Mouse (Mus musculus) intestine, postnatal 0 days (tissue): ENCODE data around the gene Foxa3. TPM values are rescaled to one million over a fixed set of nuclear protein-coding genes. Genes with fewer than 3 reads are reported as not detected.
A peak's percentile ranks its signal among the peaks of the same experiment; 100 is the strongest.

Experiments
- ATAC-seq: fragments of 200-750 bp; cut with Nextera tagmentation; 2 replicates; pipeline ENCODE4 v1.8.0; 2017; ENCODE audit warnings: mild to moderate bottlenecking, moderate TSS enrichment, moderate library complexity
- H3K27ac ChIP-seq: fragments of 300-500 bp; sonication (generic); 2 replicates; pipeline ENCODE4 v1.5.1; 2014; ENCODE audit warnings: mild to moderate bottlenecking, low read depth, low read length, moderate library complexity
- H3K27me3 ChIP-seq: fragments of 300-500 bp; sonication (generic); replicated peaks from 2 replicates; pipeline ENCODE4 v1.6.1; 2014; ENCODE audit warnings: low read length, mixed read lengths; ENCODE audit not compliant: control insufficient read depth, insufficient read depth
- H3K36me3 ChIP-seq: fragments of 300-500 bp; sonication (generic); 2 replicates; pipeline ENCODE4 v1.6.1; 2014; ENCODE audit warnings: mild to moderate bottlenecking, moderate library complexity; ENCODE audit not compliant: control insufficient read depth, insufficient read depth
- H3K4me1 ChIP-seq: fragments of 300-500 bp; sonication (generic); replicated peaks from 2 replicates; pipeline ENCODE4 v1.6.1; 2014; ENCODE audit warnings: antibody characterized with exemption, low read length, mixed read lengths; ENCODE audit not compliant: control insufficient read depth, insufficient read depth
- H3K4me2 ChIP-seq: fragments of 300-500 bp; sonication (generic); replicated peaks from 2 replicates; pipeline ENCODE4 v1.6.1; 2014; ENCODE audit warnings: low read depth, mild to moderate bottlenecking, moderate library complexity
- H3K4me3 ChIP-seq: fragments of 300-500 bp; sonication (generic); 2 replicates; pipeline ENCODE4 v1.5.1; 2014; ENCODE audit warnings: low read depth, low read length
- H3K9ac ChIP-seq: fragments of 300-500 bp; sonication (generic); 2 replicates; pipeline ENCODE4 v1.6.1; 2014; ENCODE audit warnings: mild to moderate bottlenecking, low read depth, low read length
- H3K9me3 ChIP-seq: fragments of 300-500 bp; sonication (generic); 2 replicates; pipeline ENCODE4 v1.6.1; 2016; ENCODE audit warnings: mixed run types; ENCODE audit not compliant: control insufficient read depth
- CTCF ChIP-seq: sonication (generic); IDR thresholded peaks from 2 replicates; pipeline ENCODE4 v1.5.1; 2016; ENCODE audit warnings: low read depth, mild to moderate bottlenecking, control low read depth, antibody characterized with exemption, moderate library complexity
- WGBS: fragments of 180-500 bp; shearing (Covaris S2); extraction: QIAGEN DNeasy Blood & Tissue Kit; methylation state at CpG from one replicate; pipeline ENCODE4 v1.1.7; 2014; 5-methylcytosine and 5-hydroxymethylcytosine counted together
- polyA plus RNA-seq: library from polyadenylated mRNA; unstranded; fragments of >200 nt; fragmentation: Nextera tagmentation; extraction: Ambion mirVana; gene quantifications from 2 replicates; pipeline ENCODE4 v1.2.1, GENCODE M21; 2015

Foxa3 gene
- polyA plus RNA-seq, 1 experiment from 2014 or later = 12.4 TPM

DNA sequence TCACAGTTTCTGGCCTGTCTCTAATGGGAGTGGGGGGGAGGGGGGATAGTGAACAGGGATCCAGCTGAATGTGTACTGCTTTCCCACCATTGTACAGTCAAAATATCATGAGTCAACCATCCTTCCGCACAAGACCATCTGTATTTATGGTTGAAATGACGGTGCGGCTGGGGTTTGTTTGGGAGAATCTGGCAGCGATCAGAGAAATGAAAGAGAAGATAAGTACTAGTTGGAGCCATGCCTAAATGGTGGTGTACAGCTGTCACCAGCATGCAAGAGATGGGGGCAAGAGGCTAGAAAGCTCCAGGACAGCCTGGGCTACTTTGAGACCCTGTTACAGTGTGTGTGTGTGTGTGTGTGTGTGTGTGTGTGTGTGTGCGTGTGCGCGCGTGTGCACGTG, 45.0 kb downstream of the Foxa3 start:
- Histone ChIP-seq H3K4me1 (no peaks in the 10 kb centered on the region), H3K27me3 (no peaks in the 10 kb centered on the region), H3K4me3 (no peak overlapping the region), H3K9me3 (no peaks in the 10 kb centered on the region), H3K36me3 (no peaks in the 10 kb centered on the region), H3K9ac (no peak overlapping the region), H3K27ac (no peak overlapping the region), H3K4me2 (no peak overlapping the region)
- no peak for TF ChIP-seq CTCF
- WGBS = 73% methylated on average over 9 of the region's 9 CpGs
- ATAC-seq = no peak

DNA sequence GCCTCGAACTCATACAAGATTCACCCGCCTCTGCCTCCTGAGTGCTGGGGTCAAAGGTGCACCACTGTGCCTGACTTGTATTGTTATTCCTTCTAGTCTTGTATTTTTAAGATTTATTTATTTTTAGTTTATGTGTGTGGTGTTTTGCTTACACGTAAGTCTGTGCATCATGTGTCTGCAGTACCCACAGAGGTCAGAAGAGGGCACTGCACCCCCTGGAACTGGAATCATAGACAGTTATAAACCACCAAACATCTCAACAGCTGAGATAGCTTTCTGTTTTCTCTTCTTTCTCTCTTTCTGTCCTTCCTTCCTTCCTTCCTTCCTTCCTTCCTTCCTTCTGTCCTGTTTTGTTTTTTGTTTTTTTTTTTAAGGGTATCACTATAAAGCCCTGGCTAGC, 52.4 kb downstream of the Foxa3 start:
- peak; percentile 33 for TF ChIP-seq CTCF
- Histone ChIP-seq H3K27ac (no peak overlapping the region), H3K9ac (no peak overlapping the region), H3K4me1 (no peaks in the 10 kb centered on the region), H3K4me3 (no peak overlapping the region), H3K36me3 (no peaks in the 10 kb centered on the region), H3K27me3 (no peaks in the 10 kb centered on the region), H3K9me3 (no peaks in the 10 kb centered on the region), H3K4me2 (no peak overlapping the region)
- WGBS = 91% methylated on average over 3 of the region's 3 CpGs
- ATAC-seq = no peak

- H3K4me1 ChIP-seq = no peaks in the 10 kb centered on the region
- H3K4me2 ChIP-seq = no peak overlapping the region
- no peak for TF ChIP-seq CTCF
- H3K36me3 ChIP-seq = no peaks in the 10 kb centered on the region
- 11% methylated on average over 8 of the region's 8 CpGs for WGBS
- H3K4me3 ChIP-seq = no peak overlapping the region
- no peaks in the 10 kb centered on the region for H3K9me3 ChIP-seq
- H3K27ac ChIP-seq = no peak overlapping the region
- ATAC-seq = no peak
- H3K9ac ChIP-seq = no peak overlapping the region
- H3K27me3 ChIP-seq = peaks cover 26% of the 10 kb centered on the region
Observed at GRCm38 (mm10) chr7:18967603-18968002, 55.7 kb downstream of the Foxa3 start.

DNA sequence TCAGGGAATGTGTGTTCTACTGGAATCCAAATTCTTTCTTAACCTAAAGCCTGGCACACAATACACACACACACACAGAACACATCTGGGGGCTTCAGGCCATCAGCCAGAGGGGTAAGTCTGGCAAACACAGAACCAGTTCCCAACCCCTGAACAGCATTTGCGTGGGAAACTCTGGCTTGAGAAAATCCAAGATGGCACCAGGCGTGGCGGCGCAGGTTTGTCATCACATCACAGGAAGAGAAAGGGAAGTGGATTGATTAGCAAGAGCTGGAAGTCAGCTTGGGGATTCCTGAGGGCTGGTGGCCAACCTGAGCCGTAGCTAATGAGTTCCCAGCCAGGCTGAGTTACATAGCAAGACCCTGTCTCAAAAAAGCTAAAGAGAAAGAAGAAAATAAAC, 58.0 kb downstream of the Foxa3 start:
- peaks cover 49% of the 10 kb centered on the region for H3K27me3 ChIP-seq
- TF ChIP-seq CTCF = no peak
- WGBS = 80% methylated on average over 5 of the region's 5 CpGs
- no peak overlapping the region for H3K4me2 ChIP-seq
- H3K36me3 ChIP-seq = no peaks in the 10 kb centered on the region
- no peak overlapping the region for H3K27ac ChIP-seq
- no peaks in the 10 kb centered on the region for H3K4me1 ChIP-seq
- no peak overlapping the region for H3K4me3 ChIP-seq
- no peak overlapping the region for H3K9ac ChIP-seq
- ATAC-seq = no peak
- no peaks in the 10 kb centered on the region for H3K9me3 ChIP-seq

GRCm38 (mm10) chr7:18963294-18963843, 60.0 kb downstream of the Foxa3 start:
- Histone ChIP-seq H3K4me2 (peak overlapping the region; percentile 37; the same call in 1 of the 2 replicates), H3K9me3 (no peaks in the 10 kb centered on the region), H3K27me3 (peaks cover 63% of the 10 kb centered on the region), H3K27ac (no peak overlapping the region), H3K36me3 (no peaks in the 10 kb centered on the region), H3K4me1 (no peaks in the 10 kb centered on the region), H3K9ac (no peak overlapping the region), H3K4me3 (no peak overlapping the region)
- TF ChIP-seq CTCF = no peak
- 2% methylated on average over 19 of the region's 19 CpGs for WGBS
- ATAC-seq = no peak

Other genes with a start within 250 kb of the Foxa3 start
- not detected in 2 replicates for gene Psg19, start 225.0 kb downstream of the Foxa3 start, polyA plus RNA-seq
- not detected in 2 replicates for gene Psg17, start 201.9 kb downstream of the Foxa3 start, polyA plus RNA-seq
- 0.72 and 1.4 TPM in 2 replicates for gene Mill2, start 183.6 kb downstream of the Foxa3 start, polyA plus RNA-seq
- 141 and 155 TPM in 2 replicates for gene Pglyrp1, start 152.2 kb downstream of the Foxa3 start, polyA plus RNA-seq
- gene Ccdc61, start 113.1 kb downstream of the Foxa3 start, polyA plus RNA-seq = 13.5 and 15.1 TPM in 2 replicates
- gene Nova2, start 97.7 kb downstream of the Foxa3 start, polyA plus RNA-seq = 0.18 and 0.24 TPM in 2 replicates
- not detected in 2 replicates for gene Nanos2, start 36.1 kb downstream of the Foxa3 start, polyA plus RNA-seq
- gene Mypop, start 32.3 kb downstream of the Foxa3 start, polyA plus RNA-seq = 1.1 and 1.2 TPM in 2 replicates
- 11.4 and 11.9 TPM in 2 replicates for gene Irf2bp1, start 19.5 kb downstream of the Foxa3 start, polyA plus RNA-seq
- 8.9 and 9.1 TPM in 2 replicates for gene Sympk, start 839 bp upstream of the Foxa3 start, polyA plus RNA-seq
- not detected in 2 replicates for gene Rsph6a, start 31.2 kb upstream of the Foxa3 start, polyA plus RNA-seq
- gene Dmwd, start 52.7 kb upstream of the Foxa3 start, polyA plus RNA-seq = 4.7 and 5.4 TPM in 2 replicates
- gene Dmpk, start 60.3 kb upstream of the Foxa3 start, polyA plus RNA-seq = 50.8 and 60.4 TPM in 2 replicates
- gene Six5, start 71.1 kb upstream of the Foxa3 start, polyA plus RNA-seq = 4.6 and 5.1 TPM in 2 replicates
- gene Gm4969, start 94.8 kb upstream of the Foxa3 start, polyA plus RNA-seq = 0.38 and 0.39 TPM in 2 replicates
- gene Fbxo46, start 96.3 kb upstream of the Foxa3 start, polyA plus RNA-seq = 4.8 and 5.1 TPM in 2 replicates
- 7.3 and 8.1 TPM in 2 replicates for gene Qpctl, start 125.8 kb upstream of the Foxa3 start, polyA plus RNA-seq
- 66.3 and 69.6 TPM in 2 replicates for gene Snrpd2, start 126.2 kb upstream of the Foxa3 start, polyA plus RNA-seq
- 0.48 and 0.67 TPM in 2 replicates for gene Gipr, start 142.6 kb upstream of the Foxa3 start, polyA plus RNA-seq
- gene Eml2, start 152.9 kb upstream of the Foxa3 start, polyA plus RNA-seq = 5.0 and 5.1 TPM in 2 replicates
- gene Gpr4, start 189.0 kb upstream of the Foxa3 start, polyA plus RNA-seq = 1.3 and 1.6 TPM in 2 replicates
- gene Opa3, start 204.8 kb upstream of the Foxa3 start, polyA plus RNA-seq = 26.5 and 27.5 TPM in 2 replicates
- gene Vasp, start 248.3 kb upstream of the Foxa3 start, polyA plus RNA-seq = 98.5 and 106 TPM in 2 replicates